Comparison of ENCODE assay signal across 10 mouse cellular contexts in the genomic region with DNA sequence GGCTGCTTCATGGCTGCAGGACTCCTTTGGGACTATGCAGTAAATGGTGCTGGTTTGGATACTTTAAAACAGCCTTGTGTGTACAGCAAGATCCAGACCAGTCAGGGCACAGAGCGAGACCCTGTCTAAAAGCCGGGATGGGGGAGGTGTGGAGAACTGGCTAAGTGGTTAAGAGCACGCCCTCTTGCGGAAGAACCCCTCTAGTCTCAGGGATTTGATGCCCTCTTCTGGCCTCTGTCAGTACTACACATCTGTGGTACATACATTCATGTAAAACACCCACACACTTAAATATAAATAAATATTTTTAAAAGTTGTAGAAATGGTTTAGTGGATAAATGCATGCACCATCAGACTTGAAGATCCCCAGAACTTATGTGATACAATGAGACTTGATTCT. TPM values are rescaled to one million over a fixed set of nuclear protein-coding genes. Genes with fewer than 3 reads are reported as not detected.
DNase-seq lines count a peak whose midpoint lies in the region; ATAC-seq and TF ChIP-seq lines count a peak whose summit lies in the region.
"Had no signal": no experiment of that assay in that cellular context is flagged by ENCODE, and none has a peak within 500 bp of the region (broad histone marks: within the 10 kb centered on the region; RNA-seq: fewer than 3 reads in every experiment).

No protein-coding gene starts in this region.

- no peak for TF ChIP-seq POLR2A in kidney, adult 2 months (IDR thresholded peaks at IDR 0.05; ENCODE audit: low read depth, low read length)

- H3K36me3 ChIP-seq in kidney, adult 2 months (ENCODE audit: control insufficient read depth, insufficient read depth, low read length): no peaks in the 10 kb centered on the region
- no peaks in the 10 kb centered on the region for H3K36me3 ChIP-seq in kidney, embryonic 15.5 days
- no peaks in the 10 kb centered on the region for H3K36me3 ChIP-seq in forebrain, embryonic 16.5 days (ENCODE audit: control insufficient read depth, insufficient read depth)
- H3K36me3 ChIP-seq: limb, embryonic 13.5 days; neural tube, embryonic 13.5 days had no signal

- no peak for ATAC-seq in kidney, embryonic 15.5 days (replicated peaks; ENCODE audit: low FRiP score)
- ATAC-seq in granulocyte monocyte progenitor cell, adult 5-6 weeks (replicated peaks; ENCODE audit: poor library complexity, severe bottlenecking): peak; percentile 52
- no peak for ATAC-seq in forebrain, embryonic 16.5 days

- DNase-seq in kidney, adult 2 months: no peak
- peak; percentile 49 for DNase-seq in 3T3-L1 (ENCODE audit: low read depth, low spot score)
- DNase-seq in NIH3T3 (ENCODE audit: low read depth): peak; percentile 54
- no peak for DNase-seq in frontal cortex, postnatal 25 days (ENCODE audit: low spot score in 2 of 2)
- no peak for DNase-seq in layer of hippocampus, postnatal 25 days (ENCODE audit: extremely low spot score in 1 of 2, low spot score in 1 of 2)

- H3K27me3 ChIP-seq in kidney, adult 2 months (replicated peaks; ENCODE audit: control insufficient read depth, insufficient read depth, low read length): no peaks in the 10 kb centered on the region
- H3K27me3 ChIP-seq in kidney, embryonic 15.5 days: peaks cover 45% of the 10 kb centered on the region
- H3K27me3 ChIP-seq in forebrain, embryonic 16.5 days (replicated peaks; ENCODE audit: control insufficient read depth, insufficient read depth, low read length): peaks cover 22% of the 10 kb centered on the region

- no peaks in the 10 kb centered on the region for H3K4me1 ChIP-seq in kidney, adult 2 months (ENCODE audit: control insufficient read depth, insufficient read depth, low read length)
- H3K4me1 ChIP-seq in kidney, embryonic 15.5 days: no peaks in the 10 kb centered on the region
- peaks cover 10% of the 10 kb centered on the region for H3K4me1 ChIP-seq in forebrain, embryonic 16.5 days (replicated peaks; ENCODE audit: control insufficient read depth, insufficient read depth, low read length)
- H3K4me1 ChIP-seq: limb, embryonic 13.5 days had no signal

- no peak overlapping the region for H3K4me3 ChIP-seq in kidney, adult 2 months (ENCODE audit: insufficient read depth, low read depth, low read length)
- no peak overlapping the region for H3K4me3 ChIP-seq in kidney, embryonic 15.5 days (replicated peaks)
- no peak overlapping the region for H3K4me3 ChIP-seq in forebrain, embryonic 16.5 days (replicated peaks; ENCODE audit: low read length)
- H3K4me3 ChIP-seq: limb, embryonic 13.5 days; neural tube, embryonic 13.5 days had no signal

- no peaks in the 10 kb centered on the region for H3K9me3 ChIP-seq in kidney, embryonic 15.5 days (replicated peaks)
- no peaks in the 10 kb centered on the region for H3K9me3 ChIP-seq in forebrain, embryonic 16.5 days (ENCODE audit: control insufficient read depth, low read length)
- H3K9me3 ChIP-seq: neural tube, embryonic 13.5 days had no signal

- no peak overlapping the region for H3K27ac ChIP-seq in kidney, adult 2 months (ENCODE audit: insufficient read depth, low read depth, low read length)
- no peak overlapping the region for H3K27ac ChIP-seq in kidney, embryonic 15.5 days
- H3K27ac ChIP-seq in forebrain, embryonic 16.5 days (ENCODE audit: low read length): no peak overlapping the region
- H3K27ac ChIP-seq: limb, embryonic 13.5 days; neural tube, embryonic 13.5 days had no signal

- H3K9ac ChIP-seq in kidney, embryonic 15.5 days: no peak overlapping the region
- H3K9ac ChIP-seq in forebrain, embryonic 16.5 days (replicated peaks; ENCODE audit: low read depth, low read length): no peak overlapping the region
- H3K9ac ChIP-seq: limb, embryonic 13.5 days; neural tube, embryonic 13.5 days had no signal

- H3K4me2 ChIP-seq in kidney, embryonic 15.5 days: no peak overlapping the region
- H3K4me2 ChIP-seq in forebrain, embryonic 16.5 days (ENCODE audit: low read length): no peak overlapping the region
- H3K4me2 ChIP-seq: limb, embryonic 13.5 days; neural tube, embryonic 13.5 days had no signal

- 76% methylated on average over 4 of the region's 4 CpGs for WGBS in kidney, adult 2 months
- WGBS in kidney, embryonic 15.5 days: 68% methylated on average over 4 of the region's 4 CpGs
- WGBS in forebrain, embryonic 16.5 days: 69% methylated on average over 4 of the region's 4 CpGs

- peak; percentile 30 for TF ChIP-seq CTCF in kidney, adult 2 months (conservative IDR thresholded peaks at IDR 0.05; ENCODE audit: insufficient read depth, insufficient read length, low read depth, low read length)

RNA-seq across cellular contexts. Expression of a gene that starts 11.0 kb away (rescaled TPM):
- not detected in 2 replicates for polyA plus RNA-seq in kidney, adult 2 months (2012; rRNA removed)
- polyA plus RNA-seq in kidney, embryonic 15.5 days (2015; fragmentation: Nextera tagmentation; extraction: Ambion mirVana): 0.38 and 0.51 TPM in 2 replicates
- not detected in 2 replicates for total RNA-seq in granulocyte monocyte progenitor cell, adult 5-6 weeks (2014; fragmentation: Nextera tagmentation)
- not detected in 2 replicates for total RNA-seq in granulocyte monocyte progenitor cell, adult 5-6 weeks (2017)
- 7.6 and 8.2 TPM in 2 replicates for polyA plus RNA-seq in forebrain, embryonic 16.5 days (2015; fragmentation: Nextera tagmentation; extraction: Ambion mirVana)
- total RNA-seq in layer of hippocampus, postnatal 25 days (2021): 10 to 100 TPM; 18.8 to 19.8 TPM

RNA-seq across cellular contexts. Expression of a gene that starts 14.0 kb away (rescaled TPM):
- 112 and 125 TPM in 2 replicates for polyA plus RNA-seq in kidney, adult 2 months (2012; rRNA removed)
- polyA plus RNA-seq in kidney, embryonic 15.5 days (2015; fragmentation: Nextera tagmentation; extraction: Ambion mirVana): 51.0 and 55.9 TPM in 2 replicates
- total RNA-seq in granulocyte monocyte progenitor cell, adult 5-6 weeks (2014; fragmentation: Nextera tagmentation): 27.5 and 71.6 TPM in 2 replicates
- total RNA-seq in granulocyte monocyte progenitor cell, adult 5-6 weeks (2017): 17.2 and 26.2 TPM in 2 replicates
- 65.1 and 66.7 TPM in 2 replicates for polyA plus RNA-seq in forebrain, embryonic 16.5 days (2015; fragmentation: Nextera tagmentation; extraction: Ambion mirVana)
- 10 to 100 TPM; 62.5 to 81.2 TPM for total RNA-seq in layer of hippocampus, postnatal 25 days (2021)

Comparison
In these comparisons a context has a peak if more than half of its experiments do, and no peak if none do; other contexts are left out.
1. DNase-seq: peak in 3T3-L1 (single experiment) and NIH3T3 (single experiment); none in kidney, adult 2 months (single experiment), frontal cortex, postnatal 25 days (0 of 2) and layer of hippocampus, postnatal 25 days (0 of 2).